Mouse (Mus musculus) leukemia stem cell, adult 10-12 weeks (primary cell): ENCODE results near the gene Sf3b6. TPM values are rescaled to one million over a fixed set of nuclear protein-coding genes. Genes with fewer than 3 reads are reported as not detected.

Experiments used
- polyA plus RNA-seq: library from polyadenylated mRNA; stranded (reverse); fragments of >175 nt; gene quantifications from 2 replicates; pipeline ENCODE4 v1.2.3, GENCODE M21; 2012; ENCODE audit warnings: low replicate concordance

The Sf3b6 gene
- polyA plus RNA-seq: 0.87 and 4.3 TPM in 2 replicates

DNA sequence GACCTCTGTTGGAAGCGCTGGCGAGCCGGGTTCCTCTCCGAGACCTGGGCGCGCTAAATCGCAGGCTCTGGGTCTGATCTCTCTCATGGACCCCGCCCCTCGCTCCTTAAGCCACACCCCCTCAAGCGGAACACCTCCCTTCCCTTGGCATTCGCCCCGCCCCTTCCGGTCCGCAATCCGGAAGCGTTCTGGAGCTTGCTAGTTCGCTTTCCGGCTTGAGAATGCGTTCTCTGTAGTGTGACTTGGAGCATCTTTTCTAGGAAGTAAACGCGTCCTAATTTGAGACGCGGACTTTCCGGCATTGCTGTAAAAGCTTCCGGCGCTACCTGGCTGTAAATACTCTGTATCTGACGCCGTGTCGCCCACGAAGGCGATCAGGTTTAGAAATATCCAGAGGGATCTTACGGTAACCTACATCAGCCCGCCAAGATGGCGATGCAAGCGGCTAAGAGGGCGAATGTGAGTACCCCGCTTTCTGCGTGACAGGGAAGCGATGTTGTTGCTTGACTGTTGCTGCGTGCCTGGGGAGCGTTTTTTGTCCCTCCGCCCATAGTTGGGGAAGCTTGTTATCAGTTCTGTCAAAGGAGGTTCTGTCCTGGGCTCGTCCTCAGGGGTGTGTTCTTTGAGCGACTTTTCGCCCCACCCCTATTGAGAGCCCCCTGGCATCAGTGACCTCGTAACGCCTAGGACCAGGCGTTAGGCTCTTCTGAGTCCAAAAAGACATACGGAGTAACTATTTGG lies at the start of gene Sf3b6:
Gene Sf3b6, plus strand, starts transcription at position 184 of the 741 bp plus-strand sequence.

DNA sequence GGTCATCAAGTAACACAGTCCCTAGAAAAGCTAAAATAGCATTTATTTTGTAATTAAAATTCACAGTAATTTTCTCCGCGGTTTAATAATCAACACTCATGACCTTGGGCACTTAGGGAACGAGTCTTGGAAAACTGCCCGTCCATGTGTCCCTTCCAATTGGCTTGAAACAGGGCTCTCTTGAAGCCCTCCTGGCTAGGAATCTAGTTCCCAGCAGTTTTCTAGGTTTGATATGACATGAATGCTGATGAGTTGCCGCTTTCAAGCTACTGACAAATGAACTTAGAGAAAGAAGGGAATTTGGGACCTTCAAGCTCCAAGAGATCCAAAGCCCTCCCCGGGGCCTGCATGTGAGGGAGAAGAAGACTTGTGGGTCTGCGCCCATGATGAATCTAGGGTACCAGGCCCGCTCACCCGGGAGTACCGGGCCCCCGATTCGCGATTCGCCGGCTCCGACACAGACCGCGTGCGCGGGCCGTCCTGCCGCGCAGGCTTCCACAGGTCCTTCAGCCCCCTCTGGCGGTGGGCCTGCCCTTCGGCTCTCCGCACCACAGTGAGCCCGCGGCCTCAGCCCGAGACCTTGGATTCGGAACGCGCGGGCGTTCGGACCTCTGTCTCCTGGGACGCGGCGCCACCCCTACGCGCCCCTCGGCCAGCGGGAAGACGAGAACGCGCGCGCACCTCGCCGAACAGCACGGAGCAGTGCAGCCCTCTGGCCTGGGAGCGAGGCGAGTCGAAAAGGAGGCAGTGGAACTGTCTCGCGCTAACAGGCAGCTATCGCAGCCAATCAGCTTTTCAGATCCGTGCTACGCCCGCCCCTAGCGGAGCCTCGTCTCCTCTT lies 48.6 kb upstream of the Sf3b6 start, which contains the start of the genes Pfn4 and Fam228b:
Gene Pfn4, plus strand, starts transcription at position 531 of the 841 bp plus-strand sequence.
Gene Fam228b, minus strand, starts transcription at position 776 of the 841 bp plus-strand sequence.

DNA sequence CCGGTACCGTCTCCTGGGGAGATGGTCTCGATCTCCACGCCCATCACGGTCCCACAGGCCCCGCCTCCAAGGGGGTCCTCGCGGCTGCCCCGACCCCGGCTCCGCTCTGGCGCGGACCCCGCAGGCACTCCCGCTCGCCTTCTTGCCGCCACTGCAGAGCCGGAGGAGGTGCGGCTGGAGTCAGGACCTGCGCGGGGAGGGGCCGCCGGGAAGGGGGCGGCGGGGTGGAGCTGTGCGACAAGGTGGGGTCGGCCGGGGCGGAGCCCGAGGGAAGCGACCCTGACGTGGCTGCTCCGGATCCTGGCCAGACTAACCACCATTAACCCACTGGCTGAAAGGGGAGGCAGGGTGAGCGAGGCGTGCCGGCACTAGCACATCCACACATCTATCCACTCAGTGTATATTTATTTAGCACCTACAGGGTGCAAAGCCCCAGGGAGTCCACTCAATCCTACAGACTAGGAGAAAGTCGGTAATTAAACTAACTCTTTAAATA lies 24.1 kb downstream of the Sf3b6 start, which contains the start of gene Fkbp1b:
Gene Fkbp1b, minus strand, starts transcription at position 200 of the 496 bp plus-strand sequence.

DNA sequence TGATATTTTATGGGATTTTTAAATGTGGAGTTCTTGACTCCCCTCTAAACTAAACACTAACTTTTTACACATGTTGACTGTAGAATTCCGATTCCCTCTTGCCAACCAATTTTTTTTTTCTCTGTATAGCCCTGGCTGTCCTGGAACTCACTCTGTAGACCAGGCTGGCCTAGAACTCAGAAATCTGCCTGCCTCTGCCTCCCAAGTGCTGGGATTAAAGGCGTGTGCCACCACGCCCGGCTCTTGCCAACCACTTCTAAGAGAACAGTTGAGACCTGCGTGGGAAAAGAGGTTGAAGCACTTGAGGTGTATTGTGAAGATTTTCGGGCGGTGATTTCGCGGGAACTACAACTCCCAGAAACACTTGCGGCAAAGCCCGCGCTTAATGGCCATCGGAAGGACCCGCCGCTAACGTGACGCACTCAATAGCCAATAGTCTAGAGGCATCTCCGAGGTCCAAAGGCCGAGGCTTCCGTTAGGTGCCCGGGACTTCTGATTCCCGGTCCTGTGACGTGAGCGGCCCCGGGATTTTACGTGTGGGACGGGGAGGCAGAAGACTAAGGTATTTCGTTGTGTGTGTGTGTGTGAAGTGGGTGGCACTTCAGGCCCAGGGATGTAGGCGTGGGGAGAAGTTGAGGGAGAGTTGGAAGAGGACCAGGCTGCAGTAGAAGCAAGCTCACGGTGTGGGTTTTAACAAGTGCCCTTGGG lies 25.7 kb downstream of the Sf3b6 start, which contains the start of gene Wdcp:
Gene Wdcp, plus strand, starts transcription at position 414 of the 708 bp plus-strand sequence.

DNA sequence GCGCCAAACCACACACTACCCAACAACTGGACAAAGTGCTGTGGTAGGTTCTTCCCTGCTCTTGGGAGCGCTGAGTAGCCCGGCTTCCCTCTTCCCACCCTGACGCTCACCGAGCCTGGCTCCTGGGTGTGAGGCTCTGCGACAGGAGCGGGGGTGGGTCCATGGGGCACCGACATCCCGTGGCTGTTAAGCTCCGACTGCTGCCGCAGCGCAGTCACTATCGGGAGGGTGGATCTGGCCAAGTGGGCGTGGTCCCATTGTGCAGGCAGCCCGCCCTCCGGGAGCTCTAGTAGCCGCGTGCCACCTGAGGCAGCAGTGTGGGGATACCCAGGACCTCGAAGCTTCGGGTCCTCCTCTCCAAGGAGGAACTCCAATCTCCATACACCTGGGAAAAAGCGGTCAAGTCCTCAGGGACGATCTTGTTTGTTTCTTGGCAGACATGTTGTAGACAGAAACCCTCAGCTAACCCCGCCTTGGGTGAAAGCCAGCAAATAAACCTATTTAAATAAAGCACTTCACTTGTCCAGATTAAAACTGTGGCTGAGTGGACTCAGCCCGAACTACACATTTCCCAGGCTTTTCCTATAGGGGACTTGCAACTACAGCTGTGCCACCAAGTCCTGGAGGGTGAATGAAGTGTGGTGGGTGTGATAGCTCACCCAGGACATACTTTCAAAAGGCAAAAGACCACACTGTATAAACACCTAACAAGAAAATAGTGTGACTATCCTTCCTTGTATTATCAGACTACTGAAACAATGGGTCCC lies 57.0 kb downstream of the Sf3b6 start, which contains the start of gene Mfsd2b:
Gene Mfsd2b, minus strand, starts transcription at position 199 of the 767 bp plus-strand sequence.

Other genes with a start within 250 kb of the Sf3b6 start
- gene Itsn2, start 224.9 kb upstream of the Sf3b6 start, polyA plus RNA-seq: 5.7 and 14.2 TPM in 2 replicates
- not detected in 2 replicates for gene Gm3625, start 224.6 kb upstream of the Sf3b6 start, polyA plus RNA-seq
- not detected in 2 replicates for gene Fam228a, start 79.1 kb upstream of the Sf3b6 start, polyA plus RNA-seq
- gene Pfn4, start 48.5 kb upstream of the Sf3b6 start, polyA plus RNA-seq: not detected in 2 replicates
- 0.55 and 0.60 TPM in 2 replicates for gene Fam228b, start 48.3 kb upstream of the Sf3b6 start, polyA plus RNA-seq
- 0.31 TPM in 1 of 2 replicates, not detected in the other for gene Fkbp1b, start 24.0 kb downstream of the Sf3b6 start, polyA plus RNA-seq
- gene Wdcp, start 25.8 kb downstream of the Sf3b6 start, polyA plus RNA-seq: 0.54 and 1.8 TPM in 2 replicates
- 148 and 238 TPM in 2 replicates for gene Mfsd2b, start 56.8 kb downstream of the Sf3b6 start, polyA plus RNA-seq
- 3.0 and 21.0 TPM in 2 replicates for gene Ubxn2a, start 90.2 kb downstream of the Sf3b6 start, polyA plus RNA-seq
- gene Atad2b, start 99.8 kb downstream of the Sf3b6 start, polyA plus RNA-seq: 37.1 and 40.0 TPM in 2 replicates